Mouse (Mus musculus): ENCODE data around the gene Enox1. TPM values are rescaled to one million over a fixed set of nuclear protein-coding genes. Genes with fewer than 3 reads are reported as not detected.

The Enox1 gene
- polyA plus RNA-seq (2015; fragmentation: Illumina TruSeq; extraction: RNeasy Lipid Tissue Mini Kit (QIAGEN cat#74804); ENCODE audit: insufficient read depth, low read depth, low replicate concordance), result 0.68 TPM

DNA sequence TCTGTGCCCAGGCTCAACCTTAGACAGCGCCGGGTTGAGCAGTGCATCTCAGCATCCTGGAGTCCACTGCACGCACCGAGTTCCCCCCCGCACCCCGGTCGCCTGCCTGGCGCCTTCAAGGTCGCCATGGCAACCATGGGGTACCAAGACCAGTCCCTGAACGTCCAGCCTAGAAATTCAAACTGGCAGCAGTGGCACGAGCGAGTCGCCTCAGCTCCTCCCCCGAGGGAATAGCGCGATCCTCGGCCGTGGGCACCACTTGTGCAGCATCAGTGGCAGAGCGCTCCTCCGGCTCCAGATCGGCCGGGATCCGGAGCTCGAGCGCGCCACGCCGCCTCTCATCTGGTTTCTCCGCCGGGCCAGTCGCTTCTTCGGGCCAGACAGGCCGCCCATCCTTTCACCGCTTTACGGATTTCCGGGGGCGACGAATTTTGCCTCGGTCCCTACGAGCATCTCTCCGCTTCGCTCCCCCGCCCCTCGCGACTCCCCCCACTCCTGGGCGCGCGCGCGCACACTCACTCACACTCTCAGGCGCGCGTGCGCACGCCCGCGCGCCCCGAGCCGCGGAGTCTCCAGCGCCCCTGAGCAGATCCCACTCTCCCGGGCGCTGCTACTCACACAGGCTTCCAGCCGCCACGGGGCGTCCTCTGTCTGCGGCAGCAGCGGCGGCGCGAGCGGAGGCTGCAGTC, at the start of gene Enox1:
Enox1 (plus strand) TSS at position 542 of the 689 bp plus-strand sequence.

Other genes starting within 250 kb of the Enox1 start
- gene Ccdc122, start 120.0 kb upstream of the Enox1 start, polyA plus RNA-seq (2015; fragmentation: Illumina TruSeq; extraction: RNeasy Lipid Tissue Mini Kit (QIAGEN cat#74804); ENCODE audit: insufficient read depth, low read depth, low replicate concordance), result 1.1 TPM
- 2.4 TPM for gene Lacc1, start 119.9 kb upstream of the Enox1 start, polyA plus RNA-seq (2015; fragmentation: Illumina TruSeq; extraction: RNeasy Lipid Tissue Mini Kit (QIAGEN cat#74804); ENCODE audit: insufficient read depth, low read depth, low replicate concordance)

Data from pancreas, adult 10 weeks (tissue).